Mouse (Mus musculus) cerebellum, postnatal 4 days (tissue): Measurements from ENCODE around the gene Arhgap28.

Experiments
- DNase-seq, 2 experiments: peaks; one replicate each; pipeline ENCODE4 v3.0.0; 2022; ENCODE audit warnings: low spot score in 2 of 2, mixed read lengths in 1 of 2

The Arhgap28 gene

DNA sequence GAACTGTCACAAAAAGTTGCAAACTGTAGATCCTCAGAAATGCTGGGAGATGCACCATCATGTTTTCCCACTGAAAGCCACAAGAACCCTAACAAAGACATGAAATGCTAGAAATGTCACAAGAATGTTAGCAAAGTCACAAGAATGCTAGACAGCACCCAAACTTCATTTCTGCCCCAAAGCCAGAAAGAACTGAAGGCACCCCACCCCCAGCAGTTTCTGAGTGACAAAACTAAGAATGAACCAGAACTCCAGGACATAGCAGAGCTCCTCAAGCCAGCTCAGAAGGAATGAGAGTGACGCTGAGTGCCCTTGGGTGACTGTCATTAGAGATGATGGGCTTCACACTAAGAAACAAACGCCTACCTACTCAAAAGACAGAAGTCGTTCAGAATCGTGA, 68.4 kb downstream of the Arhgap28 start:
- DNase-seq, result no peak

DNA sequence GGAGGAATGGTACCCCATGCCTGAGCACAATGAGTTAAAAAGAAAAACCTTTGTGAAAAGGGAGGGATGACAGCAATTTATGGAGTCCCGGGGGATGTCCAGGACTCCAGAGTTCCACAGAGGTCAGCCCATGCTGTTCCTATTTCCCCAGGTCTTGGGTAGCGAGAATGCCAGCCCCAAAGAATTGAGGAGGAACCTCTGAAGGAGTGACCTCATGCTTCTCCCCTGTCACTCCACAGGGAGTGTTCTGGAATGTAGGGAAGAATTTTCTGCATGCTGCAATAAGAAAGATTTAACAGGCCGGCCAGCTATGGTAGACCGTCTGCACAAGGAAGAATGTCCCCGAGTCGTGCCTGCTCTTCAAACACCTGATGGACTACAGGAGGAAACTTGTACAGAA, 72.5 kb downstream of the Arhgap28 start:
- no peak for DNase-seq

DNA sequence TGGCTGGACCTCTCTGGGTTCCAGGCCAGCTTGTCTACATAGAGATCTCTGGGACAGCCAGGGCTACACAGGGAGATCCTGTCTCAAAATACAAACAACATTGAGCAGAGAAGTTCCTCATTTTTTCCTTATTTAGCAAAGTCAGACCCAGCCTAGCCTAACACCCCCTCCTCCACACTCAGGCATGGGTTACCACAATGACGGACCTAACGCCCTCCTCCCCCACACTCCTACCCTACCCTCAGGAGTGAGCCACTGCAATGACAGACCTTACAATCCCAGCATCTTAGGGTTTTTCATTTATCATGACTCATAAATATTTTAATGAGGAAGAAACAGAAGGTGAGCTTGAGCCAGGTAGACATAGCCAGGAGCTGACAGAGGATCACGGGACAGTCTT, 73.0 kb downstream of the Arhgap28 start:
- DNase-seq, result no peak

DNA sequence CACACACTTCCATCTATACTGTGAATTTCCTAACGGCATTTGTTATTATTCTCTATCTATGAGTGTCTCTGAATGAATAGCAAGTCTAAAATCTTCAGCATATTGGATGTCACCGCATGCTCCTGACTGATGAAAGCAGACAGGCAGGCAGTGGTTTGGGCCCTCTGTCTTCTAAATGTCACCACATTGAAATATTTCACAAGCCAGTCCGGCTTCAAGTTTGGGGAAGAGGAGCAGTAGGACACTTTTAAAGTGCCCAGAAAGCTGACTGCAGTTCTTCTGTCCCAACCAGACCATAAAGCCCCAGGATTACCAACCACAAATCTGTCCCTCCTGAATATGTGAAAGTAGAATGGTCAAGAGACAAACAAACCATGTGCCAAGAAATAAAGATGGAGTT, 73.5 kb downstream of the Arhgap28 start:
- DNase-seq, result no peak

DNA sequence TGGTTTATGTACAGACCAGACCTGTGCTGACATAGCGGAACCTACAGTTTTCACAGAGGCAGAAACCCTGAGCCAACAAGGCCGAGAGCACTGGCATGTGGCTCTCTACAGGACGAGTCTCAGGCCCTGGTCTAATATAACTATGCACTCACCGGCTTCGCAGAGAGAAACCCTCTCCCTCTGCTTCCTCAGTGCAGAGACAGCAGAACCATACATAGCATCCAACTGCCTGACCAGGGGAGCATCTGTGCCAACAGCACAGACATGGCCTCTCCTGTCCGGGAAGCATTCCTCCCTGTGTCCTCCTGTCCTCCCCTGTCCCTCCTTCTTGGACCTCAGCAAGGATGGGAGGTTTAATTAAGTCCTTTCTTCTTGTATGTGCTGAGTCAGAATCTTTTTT, 75.6 kb downstream of the Arhgap28 start:
- DNase-seq, result no peak

DNA sequence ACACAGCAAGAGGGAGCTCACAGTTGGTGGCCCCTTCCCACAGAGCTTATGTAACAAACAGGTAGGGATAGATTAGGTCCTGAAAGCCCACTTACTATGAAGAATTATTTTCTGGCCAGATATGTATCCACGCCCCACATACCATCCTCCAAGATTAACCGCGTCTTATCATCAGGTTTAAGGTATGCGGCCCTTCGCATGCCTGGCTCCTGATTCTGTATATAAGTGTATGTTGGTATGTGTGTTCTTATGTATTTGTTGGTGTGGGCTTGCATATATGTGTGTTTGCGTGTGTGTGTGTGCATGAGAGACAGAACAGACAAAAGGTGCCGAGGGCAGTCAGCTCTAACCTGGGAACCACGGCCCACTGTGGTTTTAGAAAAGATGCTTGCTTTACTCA, 76.1 kb downstream of the Arhgap28 start:
- DNase-seq, result no peak

DNA sequence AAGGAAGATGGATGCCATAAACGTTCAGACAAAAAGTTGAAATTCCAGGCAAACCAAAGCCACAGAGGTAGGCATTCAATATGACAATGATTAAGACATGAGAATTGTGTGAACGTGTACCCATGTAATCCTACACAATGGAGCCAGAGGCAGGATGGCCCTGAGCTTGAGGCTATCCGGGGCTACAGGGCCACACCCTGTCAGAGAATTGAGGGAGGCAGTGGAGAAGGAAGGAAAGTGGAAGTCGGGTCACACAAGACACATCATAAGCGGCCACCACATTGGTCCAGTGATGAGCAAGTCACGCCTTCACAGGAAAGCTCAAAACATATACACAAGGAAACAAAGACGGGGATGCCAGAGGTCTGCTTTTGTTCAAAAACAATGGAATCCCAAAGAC, 84.0 kb downstream of the Arhgap28 start:
- DNase-seq, result no peak

DNA sequence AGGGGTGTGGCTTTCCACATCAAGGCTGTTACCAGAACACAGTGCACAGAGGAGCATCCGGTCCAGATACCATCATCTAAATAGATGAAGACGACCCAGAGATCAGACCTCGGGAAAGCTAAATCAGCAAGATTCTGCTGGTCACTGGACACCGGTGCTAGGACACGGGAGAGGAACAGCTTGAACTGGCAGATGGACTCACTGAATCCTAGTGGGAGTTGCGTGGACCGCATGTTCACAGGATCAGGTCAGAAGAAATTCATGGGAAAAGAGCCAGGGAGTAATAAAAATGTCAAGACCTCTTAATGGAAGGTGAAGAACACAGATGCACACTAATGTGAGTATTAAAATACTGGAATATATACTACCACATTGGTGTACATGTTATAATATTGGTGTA, 85.7 kb downstream of the Arhgap28 start:
- no peak for DNase-seq

DNA sequence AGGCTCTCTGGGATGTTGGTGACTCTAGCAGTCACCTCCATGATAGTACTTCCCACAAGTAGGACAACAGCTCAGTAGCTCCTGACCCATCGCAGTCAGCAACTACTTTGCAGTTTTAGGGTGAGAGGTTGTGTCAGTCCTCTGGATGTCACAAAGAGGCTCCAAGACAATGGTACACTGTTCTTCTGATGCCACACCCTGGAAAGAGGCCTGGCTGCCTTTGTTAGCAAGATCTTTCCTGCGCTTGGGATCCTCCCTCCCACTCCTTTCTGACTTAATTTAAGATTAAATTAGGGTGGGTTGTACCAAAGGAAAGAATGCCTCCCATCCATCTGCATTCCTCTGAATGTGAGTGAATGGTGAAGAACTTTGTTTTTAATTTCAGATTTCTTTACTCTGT, 87.0 kb downstream of the Arhgap28 start:
- DNase-seq, result no peak

DNA sequence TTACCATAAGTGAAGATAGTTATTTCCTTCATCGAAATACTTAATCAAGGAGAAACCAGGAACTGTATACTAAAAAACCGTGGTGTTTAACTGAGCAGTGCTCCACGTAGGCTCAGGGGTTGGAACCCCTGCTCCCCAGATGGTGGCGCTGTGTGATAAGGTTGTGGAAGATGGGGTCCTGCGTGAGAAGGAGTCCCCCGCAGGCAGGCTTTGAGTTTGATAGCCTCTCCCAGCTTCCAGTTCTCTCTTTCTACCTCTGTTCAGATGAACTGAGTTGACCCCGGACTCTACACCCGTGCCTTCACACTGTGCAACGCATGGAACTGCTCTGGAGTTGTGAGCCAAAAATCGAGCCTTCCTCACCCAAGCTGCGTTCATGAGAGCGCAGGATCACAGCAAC, 91.3 kb downstream of the Arhgap28 start:
- DNase-seq, result peak; percentile 50 to 51

DNA sequence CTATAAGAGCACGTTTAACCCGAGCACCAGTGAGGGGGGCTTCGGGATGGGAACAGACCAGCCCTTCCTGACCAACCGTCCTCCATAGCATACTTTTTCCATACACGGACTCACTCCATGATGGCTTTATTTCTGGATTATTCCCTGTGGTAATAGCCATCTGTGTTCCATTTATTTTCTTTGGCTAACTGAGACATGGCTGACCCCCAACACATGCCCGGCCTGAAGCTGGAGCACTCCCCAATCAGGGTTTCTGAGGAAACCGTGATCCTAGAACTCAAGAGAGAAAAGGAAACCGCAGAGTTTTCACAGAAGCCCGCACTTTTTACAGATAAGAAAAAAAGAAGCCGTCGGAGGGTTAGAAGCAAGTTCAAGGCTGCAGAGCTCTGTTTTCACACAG, 91.9 kb downstream of the Arhgap28 start:
- no peak for DNase-seq

DNA sequence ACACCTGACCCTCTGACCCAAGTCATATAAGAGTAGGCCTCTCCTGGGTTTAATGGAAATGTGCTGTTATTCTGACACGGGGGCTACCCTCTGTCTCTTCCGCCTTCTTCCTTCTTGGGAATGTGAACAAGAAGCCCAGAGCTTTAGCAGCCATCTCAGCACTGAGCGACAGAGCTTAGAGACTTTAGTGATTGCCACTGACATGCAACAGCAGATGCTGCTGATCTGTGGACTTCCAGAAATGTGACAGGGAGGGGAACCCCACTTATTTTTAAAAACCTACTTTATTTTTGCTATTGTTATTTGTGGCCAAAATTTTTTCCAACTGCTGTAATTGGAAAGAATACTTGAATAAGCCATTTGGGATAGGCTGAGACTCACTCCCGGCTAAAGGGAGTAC, 95.4 kb downstream of the Arhgap28 start:
- DNase-seq, result no peak

DNA sequence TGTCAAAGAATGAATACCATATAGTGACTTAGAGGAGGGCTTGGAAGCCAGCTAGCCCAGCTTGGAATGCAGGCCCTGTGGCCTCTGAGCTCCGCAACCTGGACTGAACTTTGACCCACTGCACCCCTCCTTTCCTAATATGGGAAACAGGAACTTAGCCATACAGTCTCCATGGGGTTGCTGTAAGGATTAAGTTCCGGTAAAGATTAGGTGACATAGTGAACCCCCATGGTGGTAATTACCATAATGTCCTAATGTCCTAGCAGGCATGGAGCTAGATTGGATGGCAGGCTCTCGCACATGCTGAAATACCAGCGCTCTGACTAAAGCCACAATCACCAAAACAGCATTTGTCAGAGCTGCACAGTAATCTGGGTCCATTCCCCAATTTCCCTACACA, 95.8 kb downstream of the Arhgap28 start:
- DNase-seq, result no peak

DNA sequence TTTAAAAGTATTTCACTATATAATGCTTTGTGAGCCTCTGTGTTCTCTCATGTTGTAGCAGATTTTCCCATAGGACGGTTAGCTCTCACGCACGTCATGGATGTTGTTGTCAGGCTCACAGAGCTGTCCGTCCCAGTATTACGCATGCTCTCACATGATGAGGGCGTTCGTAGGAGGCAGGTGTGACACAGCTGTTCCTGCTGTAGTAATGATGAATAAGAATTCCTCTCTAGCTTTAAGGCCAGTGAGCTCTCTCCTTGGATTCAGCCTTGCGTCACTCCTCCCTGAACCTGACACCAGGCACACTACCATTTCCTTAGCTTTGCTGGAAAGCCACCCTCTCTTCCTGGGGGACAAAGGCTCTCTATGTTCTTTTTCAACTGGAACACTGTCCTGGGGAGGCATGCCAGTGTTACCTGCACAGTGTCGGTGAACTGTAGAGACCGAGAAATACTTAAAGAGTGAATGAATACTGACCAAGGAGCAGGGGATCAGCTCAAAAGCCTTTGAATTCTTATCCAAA, 96.3 kb downstream of the Arhgap28 start:
- no peak for DNase-seq

DNA sequence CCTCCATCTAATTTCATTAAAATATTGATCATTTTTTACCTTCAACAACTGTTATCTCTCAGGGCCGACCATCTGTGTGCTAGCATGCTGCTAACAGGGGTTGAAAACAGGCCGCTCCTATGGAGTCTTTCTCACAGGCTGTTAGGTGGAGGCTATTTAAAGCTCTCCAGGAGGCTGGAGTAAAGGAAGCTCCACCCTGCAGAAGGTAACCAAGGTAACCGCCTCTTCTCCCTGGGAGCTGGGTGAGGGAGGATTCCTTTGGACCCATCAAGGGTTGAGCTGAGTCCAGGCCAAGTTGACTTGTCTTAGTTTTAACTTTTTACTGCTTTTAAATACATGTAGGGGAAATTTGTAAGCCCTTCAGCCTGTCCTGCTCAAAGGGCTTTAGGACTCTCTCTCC, 97.7 kb downstream of the Arhgap28 start:
- DNase-seq, result no peak

DNA sequence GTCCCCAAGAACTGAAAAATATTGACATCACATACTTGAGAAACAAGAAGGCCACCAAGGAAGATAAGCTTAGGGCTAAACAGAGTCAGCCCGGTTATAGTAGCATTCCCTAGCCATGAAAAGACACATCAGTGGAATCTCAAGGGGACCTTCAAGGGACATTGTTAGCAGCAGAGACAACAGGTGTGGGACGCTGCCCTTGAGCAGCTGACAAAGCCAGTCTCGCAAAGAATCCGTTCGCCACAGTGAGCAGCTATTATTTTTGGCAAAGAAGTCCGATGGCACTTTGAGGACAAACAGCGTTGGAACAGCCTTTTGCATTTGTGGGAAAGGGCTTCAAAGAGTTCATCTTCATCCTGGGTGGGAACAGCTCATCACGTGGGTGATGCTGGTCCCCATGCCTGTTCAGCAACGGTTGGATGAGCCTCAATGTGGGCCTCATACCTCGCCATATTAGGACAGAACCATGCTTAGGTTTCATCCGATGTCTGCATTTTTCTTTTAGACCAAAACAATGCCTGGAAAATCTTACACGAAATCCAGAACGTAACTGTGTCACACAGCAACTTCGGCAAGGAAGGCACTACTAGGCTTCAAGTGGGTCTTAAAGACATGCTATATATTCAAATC, 99.5 kb downstream of the Arhgap28 start:
- DNase-seq, result no peak

DNA sequence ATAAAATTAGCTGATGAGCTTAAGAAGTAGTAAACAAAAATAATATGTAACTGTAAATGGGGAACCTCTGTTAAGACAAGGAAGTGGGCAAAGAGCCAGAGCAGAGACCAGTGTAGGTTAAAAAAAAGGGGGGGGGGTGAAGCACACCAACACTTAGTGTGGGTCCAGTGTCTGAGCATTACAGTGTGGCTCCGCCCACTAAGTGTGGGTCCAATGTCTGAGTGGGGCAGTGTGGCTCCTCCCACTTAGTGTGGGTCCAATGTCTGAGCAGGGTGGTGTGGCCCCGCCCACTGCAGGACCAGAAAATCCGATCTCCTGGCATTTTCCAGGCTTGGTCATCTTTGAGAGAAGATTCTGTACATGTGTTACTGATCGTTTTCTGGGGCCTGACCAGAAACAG, 101.1 kb downstream of the Arhgap28 start:
- no peak for DNase-seq

DNA sequence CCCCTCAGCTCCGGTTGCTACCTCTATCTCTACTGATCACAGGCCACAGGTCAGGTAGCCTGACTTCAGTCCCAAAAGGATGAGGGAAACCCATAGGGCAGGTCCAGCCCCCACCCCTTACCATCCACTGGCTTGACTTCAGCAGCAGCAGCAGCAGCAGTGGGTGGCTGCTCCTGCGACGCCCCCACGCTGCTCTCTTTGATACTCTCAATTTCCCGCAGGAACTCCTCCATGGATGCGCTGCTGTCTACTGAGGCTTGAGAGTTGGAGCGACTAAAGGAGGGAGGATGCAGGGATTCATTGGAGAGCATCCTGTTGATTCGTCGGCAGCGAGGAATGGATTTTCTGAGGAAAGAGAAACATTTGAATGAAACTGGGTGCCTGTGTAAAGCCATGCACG, 102.8 kb downstream of the Arhgap28 start:
- no peak for DNase-seq

DNA sequence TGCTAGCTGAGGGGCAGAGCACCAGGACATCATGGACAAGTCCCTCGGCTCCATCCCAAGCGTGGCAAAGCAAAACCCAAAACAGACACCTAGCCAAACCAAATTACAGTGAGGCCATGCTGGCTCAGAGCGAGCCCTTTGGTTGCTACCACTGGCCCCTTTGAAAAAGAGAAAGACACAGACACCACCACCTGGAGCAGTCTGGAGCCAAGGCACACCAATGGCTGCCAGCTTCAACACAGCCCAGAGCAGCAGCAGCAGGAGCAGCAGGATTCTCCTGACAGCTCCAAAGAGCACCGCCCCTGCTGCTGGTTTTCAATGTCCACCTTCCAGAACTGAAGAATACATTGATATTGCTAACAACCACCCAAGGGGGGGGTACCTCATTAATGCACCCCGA, 104.5 kb downstream of the Arhgap28 start:
- DNase-seq, result peak in 1 of 2 experiments; percentile 26

DNA sequence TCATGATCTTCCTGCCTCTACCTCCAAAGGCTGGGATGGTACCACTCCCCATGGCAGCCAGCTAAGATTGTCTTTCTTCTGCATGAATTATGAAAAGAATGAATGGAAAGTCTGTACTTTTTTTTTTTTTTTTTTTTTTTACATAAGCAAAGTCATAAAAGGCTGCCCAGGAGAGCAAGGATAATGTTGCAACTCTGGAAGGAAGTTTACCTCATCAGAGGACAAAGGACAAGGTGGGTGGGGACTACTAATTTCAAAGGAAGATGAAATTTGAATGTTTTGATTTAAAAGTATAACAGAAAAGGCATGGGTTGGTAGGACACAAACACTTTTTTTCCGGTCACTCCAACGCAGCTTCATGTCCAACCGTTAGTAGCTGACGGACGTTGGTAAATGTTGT, 107.5 kb downstream of the Arhgap28 start:
- no peak for DNase-seq

DNA sequence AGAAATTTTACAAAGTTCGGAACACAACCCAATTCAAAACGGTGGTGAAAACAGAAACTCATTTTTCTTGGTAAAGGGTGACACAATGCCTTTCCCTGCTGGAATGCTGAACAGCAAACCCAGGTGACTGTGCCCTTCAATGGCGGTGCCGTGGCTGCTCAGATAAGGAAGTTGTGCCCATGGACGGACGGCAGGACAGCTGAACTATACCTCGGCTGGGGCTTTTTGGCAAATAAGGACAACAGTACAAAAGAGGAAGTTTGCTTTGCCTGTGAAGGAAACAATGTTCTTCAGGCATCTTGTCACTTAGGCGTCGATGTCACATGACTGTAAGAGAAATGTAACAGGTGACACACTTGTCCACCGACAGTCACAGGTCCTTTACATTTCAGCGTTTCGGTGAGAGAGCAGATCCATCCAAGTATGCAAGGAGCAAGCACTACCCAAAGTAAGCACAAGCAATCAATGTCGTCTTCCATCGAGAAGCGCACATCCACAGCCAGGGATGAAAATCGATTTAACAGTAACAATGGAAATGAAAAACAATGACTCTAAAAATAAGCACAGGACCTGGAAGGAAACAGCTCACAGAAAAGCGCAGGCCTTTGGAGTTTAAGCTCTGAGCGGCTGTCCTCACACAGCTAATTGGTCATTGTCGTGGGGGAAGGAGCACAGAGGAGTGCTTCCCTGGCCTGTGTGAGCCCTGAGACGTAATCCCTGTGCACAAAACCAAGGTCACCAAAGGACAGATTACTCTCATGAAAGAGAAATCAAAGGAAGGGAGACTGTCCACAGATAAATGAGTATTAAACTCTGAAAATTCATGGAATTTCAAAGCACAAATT, 114.2 kb downstream of the Arhgap28 start:
- no peak for DNase-seq

DNA sequence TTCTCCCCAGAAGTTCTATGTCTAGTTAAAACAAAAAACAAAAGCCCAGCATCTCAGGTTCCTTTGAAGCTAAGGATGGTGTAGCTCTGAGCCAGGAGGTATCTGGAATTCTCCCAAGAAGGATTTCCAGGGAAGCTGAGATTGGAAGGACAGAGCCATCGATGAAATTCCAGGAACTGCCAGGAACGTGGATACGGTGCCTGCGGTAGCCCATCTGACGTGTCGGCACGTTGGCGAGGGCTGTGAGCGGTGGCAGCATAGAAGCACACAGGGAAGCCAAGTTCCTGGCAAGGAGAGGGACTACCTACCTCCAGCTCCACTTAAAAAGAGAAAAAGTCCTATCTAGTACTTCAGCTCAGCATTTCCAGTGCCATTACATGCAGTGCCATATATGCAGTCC, 115.8 kb downstream of the Arhgap28 start:
- no peak for DNase-seq

DNA sequence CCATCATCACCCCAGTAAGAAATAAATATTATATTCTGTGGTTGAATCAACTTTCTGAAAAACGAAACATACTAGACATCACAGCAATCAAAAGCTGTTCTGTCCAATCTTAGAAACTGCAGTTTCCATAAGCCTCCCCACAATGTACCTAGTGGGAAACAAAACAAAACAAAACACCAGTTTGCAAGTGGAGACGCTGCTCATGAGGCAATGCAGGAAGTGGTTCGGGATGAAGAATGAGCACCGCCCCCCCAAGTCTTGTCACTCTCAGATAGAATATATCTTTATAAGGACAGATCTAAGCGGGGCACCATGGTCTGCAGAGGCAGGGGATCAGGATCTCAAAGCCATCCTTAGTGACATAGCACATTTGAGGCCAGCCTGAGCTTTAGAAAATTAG, 117.6 kb downstream of the Arhgap28 start:
- no peak for DNase-seq
